Mouse (Mus musculus) splenic B cell, adult 2 months (primary cell): Measurements from ENCODE around the gene Nanos1.

ENCODE experiments used
- DNase-seq: peaks from one replicate; pipeline ENCODE4 v3.0.0-alpha.2; 2011; ENCODE audit warnings: low read depth, low spot score
- H3K27me3 ChIP-seq: 2 replicates; pipeline ENCODE4 v1.6.1; 2012; ENCODE audit warnings: mild to moderate bottlenecking, low read length, moderate library complexity, mixed read lengths; ENCODE audit not compliant: control insufficient read depth, poor library complexity, insufficient read depth, severe bottlenecking
- H3K36me3 ChIP-seq: 2 replicates; pipeline ENCODE4 v1.6.1; 2012; ENCODE audit warnings: mild to moderate bottlenecking, low read length, moderate library complexity, mixed read lengths; ENCODE audit not compliant: control insufficient read depth, poor library complexity, insufficient read depth, severe bottlenecking

Nanos1 gene

DNA sequence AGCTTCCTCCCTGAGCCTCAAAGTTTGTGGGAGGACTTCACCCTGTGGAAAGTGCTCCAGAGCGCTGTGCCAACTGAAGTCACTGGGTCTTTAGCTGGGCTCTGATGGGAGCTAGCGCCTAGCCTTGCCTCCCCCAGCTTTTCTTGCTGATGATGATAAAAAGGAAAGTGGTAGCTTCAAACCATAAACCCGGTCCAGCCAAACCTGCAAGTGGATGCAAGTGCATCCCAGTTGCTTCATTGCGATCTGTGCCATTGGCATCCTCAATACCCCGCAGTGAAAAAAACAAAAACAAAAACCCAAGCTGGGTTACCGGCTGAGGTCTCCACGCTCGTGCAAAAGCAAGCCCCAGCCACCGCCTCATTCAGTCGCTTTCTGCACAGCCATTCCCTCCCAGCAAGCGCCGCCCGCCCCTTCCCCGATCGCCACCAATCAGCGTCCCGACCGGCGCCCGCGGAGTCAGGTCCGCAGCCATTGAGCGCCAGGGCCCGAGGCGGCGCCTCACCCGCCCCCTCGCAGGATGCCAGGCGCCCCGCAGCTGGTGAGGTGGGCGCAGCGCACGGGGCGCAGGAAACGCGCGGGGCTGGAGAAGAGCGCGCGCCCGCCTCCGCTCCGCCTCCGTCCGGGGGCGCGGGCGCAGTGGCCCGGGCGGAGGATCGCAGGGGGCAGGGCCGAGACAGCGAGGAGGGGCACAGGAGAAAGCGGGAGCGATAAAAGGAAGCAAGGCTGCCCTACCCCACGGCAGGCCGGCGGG, at the start of gene Nanos1:
TSS of gene Nanos1 (plus strand) at position 550 of the 754 bp plus-strand sequence.
- Histone ChIP-seq H3K27me3 (no peaks in the 10 kb centered on the region), H3K36me3 (peaks cover 4% of the 10 kb centered on the region)
- DNase-seq, result peak; percentile 90

DNA sequence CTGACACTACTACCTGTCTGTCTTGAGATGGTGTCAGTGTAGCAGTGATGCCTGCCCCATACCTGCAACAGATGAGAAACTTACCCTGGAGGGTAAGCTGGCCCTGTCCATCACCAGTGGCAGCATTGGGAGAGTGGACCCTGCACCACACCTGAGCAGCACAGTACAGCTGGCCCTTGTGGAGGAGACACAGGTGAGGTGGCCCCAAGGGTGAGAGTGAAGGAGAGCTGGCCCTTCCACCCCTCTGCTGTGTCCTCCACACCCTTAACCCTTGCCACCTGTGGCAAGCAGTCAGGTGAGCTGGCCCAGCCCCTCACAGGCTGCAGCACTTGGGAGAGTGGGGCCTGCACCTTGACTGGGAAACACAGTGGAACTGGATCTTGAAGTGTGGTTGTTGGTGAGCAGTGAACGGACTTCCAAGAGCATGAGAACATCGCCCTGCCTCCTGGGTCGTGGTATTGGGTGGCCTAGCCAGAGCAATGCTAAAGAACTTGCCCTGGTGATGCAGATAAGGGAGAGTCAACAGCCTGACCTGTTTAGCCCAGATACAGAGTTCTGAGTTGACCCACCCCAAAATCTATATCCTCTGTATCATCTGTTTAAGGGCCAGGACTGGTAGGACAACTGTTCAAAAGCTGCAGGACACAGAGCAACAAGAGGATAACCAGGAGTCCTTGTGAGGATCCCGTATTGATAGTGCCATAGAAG, 46.4 kb upstream of the Nanos1 start:
- DNase-seq, result no peak
- H3K36me3 ChIP-seq, result no peaks in the 10 kb centered on the region
- H3K27me3 ChIP-seq, result no peaks in the 10 kb centered on the region

DNA sequence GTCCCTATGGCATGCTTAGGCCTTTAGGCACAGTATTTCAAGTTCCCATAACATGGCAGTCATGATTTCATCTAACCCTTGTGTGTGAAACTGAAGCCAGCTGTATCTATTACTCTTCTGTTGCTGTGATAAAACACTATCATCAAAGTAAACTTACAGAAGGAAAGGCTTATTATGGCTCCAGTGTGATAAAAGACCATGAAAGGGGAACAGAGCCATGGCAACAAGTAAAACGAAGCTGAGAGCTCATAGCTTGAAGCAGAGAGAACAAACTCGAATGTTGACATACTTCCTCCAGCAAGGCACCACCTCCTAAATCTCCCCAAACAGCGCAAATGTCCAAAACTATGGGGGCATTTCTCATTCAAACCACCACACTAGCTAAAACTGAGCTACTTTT, 45.6 kb upstream of the Nanos1 start:
- Histone ChIP-seq H3K36me3 (no peaks in the 10 kb centered on the region), H3K27me3 (no peaks in the 10 kb centered on the region)
- DNase-seq, result no peak

DNA sequence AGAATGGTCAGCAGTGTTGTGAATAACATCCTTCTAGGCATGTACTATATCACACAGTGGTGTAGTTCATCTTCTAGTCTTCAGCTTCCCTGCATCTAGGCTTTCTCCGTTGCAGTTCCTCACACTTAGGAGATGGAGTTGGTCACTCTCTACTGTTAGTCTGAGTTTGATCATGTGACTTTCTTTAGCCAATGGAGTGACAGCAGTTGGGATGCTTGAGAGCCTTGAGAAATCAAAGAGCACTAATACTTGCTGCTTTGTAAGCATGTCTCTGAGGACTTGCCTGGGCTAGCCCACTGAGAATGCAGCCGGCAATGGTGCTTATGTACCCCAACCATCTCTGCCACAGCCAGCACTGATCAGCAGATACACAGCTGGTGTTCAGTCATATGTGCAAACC, 43.2 kb upstream of the Nanos1 start:
- DNase-seq, result no peak
- no peaks in the 10 kb centered on the region for H3K27me3 ChIP-seq

DNA sequence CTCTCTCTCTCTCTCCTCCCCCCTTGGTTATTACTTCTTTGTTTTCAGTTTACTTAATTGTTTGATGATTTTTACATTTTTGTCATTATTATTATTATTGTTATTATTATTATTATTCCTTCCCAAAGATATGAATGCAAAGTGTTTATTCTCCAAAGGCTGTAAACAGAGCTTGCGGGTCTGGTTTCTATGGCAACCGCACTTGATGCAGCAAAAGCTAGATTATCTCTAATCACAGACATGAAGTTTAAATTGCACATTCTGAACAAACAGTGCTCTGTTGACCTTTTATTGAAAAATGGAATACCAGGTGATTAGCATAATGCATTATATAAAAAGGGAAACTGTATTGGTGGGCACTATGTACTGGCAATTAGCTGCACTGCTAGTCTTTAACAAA, 39.4 kb upstream of the Nanos1 start:
- no peaks in the 10 kb centered on the region for H3K27me3 ChIP-seq
- no peak for DNase-seq
- H3K36me3 ChIP-seq, result no peaks in the 10 kb centered on the region

More for the DNA sequence above, 43.2 kb upstream of the Nanos1 start:
- no peaks in the 10 kb centered on the region for H3K36me3 ChIP-seq

DNA sequence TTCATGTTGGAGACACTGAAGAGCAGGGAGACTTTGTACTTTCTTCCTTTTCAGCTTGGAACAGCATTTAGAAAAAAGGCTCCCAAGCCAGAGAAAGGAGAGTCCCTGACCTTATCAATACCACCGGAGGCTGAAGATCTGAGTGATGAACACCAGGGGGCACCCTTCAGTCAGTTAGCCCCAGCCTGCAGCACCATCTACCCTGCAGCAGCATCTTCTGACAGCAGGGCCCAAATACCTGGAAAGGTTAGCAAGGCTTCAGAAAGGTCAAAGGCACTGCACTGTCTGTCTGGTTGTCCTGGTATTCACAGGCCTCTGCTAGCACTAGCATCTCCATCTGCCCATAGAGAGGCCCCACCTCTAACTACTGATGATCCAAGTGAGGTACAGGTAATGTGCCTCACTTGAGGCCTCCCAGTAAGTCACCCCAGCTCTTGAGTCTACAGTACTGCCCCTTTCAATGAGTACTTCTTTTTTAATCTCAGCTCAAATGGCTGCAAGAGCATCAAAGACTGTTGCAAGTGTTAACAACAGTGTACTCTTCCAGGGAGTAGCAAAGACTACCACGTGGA, 25.4 kb upstream of the Nanos1 start:
- H3K27me3 ChIP-seq, result no peaks in the 10 kb centered on the region
- H3K36me3 ChIP-seq, result no peaks in the 10 kb centered on the region
- peak; percentile 78 for DNase-seq

DNA sequence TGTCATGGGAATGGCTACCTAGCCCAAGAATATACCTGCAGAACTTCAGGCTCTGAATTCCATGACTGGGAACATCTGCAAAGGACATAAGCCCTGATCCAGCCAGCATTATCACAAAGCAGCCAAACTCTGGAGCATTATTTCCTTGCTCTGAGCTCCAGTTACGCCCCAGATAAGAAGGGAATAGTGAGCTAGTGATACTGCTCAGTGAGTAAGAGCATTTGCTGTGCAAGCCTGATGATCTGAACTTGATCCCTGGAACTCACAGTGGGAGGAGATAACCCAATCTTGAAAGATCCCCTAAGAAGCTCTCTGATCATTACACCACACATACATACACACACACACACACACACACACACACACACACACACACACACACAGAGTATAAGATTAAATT, 24.5 kb upstream of the Nanos1 start:
- Histone ChIP-seq H3K27me3 (no peaks in the 10 kb centered on the region), H3K36me3 (no peaks in the 10 kb centered on the region)
- no peak for DNase-seq

DNA sequence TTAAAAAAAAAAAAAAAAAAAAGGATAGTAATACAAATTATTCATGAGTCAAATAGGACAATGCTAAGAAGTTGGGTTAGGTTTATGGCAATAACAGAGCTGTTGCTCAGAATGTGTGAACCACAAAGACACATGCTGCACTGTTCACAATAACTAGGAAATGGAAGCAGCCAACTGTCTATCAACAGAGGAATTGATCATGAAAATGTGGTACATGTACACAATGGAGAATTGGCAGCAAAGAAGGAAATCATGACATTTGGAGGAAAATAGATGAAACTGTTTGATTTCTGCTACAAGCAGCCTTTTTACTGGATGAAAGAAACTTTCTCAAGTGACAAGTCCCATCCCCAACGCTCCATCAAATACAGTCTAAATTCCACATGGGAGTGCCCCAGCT, 23.8 kb upstream of the Nanos1 start:
- no peak for DNase-seq
- H3K27me3 ChIP-seq, result no peaks in the 10 kb centered on the region
- H3K36me3 ChIP-seq, result no peaks in the 10 kb centered on the region

DNA sequence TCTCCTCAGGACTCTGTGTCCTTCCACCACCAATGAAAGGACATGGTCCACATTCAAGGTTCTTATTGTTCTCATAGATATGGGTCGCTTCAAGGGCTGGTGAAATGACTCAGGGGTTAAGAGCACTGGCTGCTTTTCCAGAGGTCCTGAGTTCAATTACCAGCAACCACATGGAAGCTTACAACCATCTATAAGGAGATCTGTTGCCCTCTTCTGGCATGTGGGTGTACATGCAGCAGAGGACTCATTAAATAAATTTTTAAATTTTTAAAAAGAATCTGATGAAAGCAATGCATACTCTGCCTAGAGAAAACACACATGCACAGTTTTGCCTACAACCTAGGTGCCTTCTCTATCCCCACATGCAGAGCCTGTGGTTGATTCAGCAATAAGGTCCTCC, 15.2 kb upstream of the Nanos1 start:
- Histone ChIP-seq H3K36me3 (no peaks in the 10 kb centered on the region), H3K27me3 (no peaks in the 10 kb centered on the region)
- no peak for DNase-seq

DNA sequence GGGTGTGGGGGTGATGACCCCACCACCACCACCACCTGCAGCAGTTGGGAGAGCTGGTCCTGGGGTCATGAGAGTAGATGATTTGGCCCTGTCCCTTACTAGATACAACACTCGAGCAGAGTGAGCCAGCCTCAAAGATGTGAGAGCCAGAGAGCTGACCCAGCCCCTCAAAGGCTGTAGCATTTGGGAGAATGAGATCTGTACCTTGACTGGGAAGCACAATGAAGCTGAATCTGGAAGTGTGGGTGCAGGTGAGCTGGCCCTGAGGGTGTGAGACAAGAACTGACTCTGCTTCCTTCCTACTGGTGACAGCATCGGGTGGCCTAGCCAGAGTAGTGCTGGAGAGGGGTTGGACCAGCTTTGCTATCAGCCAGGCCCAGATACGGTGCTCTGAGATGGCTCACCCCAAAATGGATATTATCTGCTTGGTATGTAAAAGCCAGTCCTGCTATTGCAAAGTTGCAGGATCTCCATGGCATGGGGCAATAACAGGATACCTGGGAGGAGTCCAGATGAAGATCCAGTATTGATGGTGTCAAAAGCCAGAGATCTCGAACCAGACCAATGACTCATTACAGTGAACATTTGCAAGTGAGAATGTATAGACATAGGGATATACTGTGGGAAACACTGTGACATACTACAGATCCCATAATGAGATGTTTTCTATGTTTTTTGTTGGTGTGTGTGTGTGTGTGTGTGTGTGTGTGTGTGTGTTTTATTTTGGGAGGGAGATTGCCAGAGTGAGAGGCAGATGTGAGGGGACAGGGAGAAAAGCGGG, 11.8 kb upstream of the Nanos1 start:
- no peaks in the 10 kb centered on the region for H3K36me3 ChIP-seq
- DNase-seq, result no peak
- H3K27me3 ChIP-seq, result no peaks in the 10 kb centered on the region

DNA sequence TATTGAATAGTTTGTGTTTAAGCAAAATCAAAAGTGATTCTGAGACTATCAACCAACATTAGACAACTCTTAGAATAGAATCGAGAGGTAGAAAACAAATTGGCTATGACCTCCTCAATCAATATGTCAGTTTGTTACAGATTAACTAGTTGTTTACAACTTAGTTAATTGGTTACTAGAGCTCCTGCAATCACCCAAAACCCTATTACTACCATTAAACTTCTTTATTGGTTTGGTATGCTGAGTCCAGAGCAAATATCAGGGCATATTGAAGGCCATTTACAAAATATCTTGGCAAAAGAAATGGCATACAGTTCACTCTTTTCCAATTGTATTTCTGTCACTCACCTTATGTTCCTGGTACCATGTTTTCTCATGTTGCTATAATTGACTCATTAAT, 8.0 kb upstream of the Nanos1 start:
- no peak for DNase-seq
- no peaks in the 10 kb centered on the region for H3K27me3 ChIP-seq

DNA sequence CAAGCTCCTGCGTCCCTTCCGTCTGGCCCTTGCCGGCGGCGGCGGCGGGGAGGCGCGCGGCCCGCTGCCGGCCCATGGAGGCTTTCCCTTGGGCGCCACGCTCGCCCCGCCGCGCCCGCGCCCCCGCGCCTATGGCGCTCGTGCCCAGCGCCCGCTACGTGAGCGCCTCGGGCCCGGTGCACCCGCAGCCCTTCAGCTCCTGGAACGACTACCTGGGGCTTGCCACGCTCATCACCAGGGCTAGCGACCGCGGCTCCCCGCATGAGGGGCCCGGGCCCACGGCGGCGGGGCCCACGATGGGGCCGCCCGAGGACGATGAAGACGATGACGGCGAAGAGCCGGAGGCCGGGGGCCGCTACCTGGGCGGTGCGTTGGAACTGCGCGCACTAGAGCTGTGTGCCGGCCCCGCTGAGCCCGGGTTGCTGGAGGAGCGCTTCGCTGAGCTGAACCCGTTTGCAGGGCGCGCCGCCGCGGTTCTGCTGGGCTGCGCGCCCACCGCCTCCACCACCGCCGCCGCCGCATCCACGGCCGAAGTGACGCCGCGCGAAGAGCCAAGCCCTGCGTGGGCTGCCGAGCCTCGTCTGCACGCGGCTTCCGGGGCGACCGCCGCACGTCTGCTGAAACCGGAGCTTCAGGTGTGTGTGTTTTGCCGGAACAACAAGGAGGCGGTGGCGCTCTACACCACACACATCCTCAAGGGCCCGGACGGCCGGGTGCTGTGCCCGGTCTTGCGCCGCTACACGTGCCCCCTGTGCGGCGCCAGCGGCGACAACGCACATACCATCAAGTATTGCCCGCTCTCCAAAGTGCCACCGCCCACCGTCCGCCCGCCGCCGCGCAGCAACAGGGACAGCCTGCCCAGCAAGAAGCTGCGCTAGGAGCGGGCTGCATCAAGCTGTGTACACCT, 658 bp downstream of the Nanos1 start:
- Histone ChIP-seq H3K36me3 (peaks cover 4% of the 10 kb centered on the region), H3K27me3 (no peaks in the 10 kb centered on the region)
- DNase-seq, result peak; percentile 75

More for the DNA sequence above, 8.0 kb upstream of the Nanos1 start:
- no peaks in the 10 kb centered on the region for H3K36me3 ChIP-seq

DNA sequence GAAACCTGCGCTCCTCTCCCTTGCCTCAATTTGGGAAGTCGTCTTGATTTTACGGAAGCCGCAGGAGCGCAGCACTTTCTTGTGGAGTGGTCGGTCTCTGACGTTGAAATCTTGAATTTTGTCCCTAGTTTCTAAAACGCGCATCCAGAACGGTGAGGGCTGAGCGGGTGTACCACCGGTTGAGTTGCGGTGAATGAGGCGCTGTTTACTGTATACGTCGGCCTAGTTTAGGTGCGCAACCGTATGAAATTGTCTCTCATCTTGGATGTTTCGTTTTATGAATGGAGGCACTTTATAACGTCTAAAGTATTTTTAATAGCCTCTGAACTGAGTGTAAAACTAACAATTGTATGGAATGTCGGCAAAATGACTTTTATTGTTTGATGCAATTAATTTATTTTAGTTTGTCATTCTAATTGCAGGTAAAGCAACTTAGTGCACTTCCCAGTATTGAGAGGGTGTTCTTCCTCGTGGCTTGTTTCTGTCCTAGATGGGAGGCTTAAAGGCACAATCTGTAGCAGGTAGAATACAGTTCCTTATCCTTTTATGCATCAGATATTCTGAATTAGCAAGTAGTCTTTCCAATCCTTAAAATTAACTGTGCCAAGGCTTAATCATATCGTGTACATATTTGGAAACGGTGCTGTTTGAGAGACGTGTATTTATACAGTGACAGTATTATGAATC, 1.5 kb downstream of the Nanos1 start:
- Histone ChIP-seq H3K36me3 (peaks cover 7% of the 10 kb centered on the region), H3K27me3 (no peaks in the 10 kb centered on the region)
- no peak for DNase-seq
